8 mouse cellular contexts compared by ENCODE assay signal in genomic region chrX:74270902-74271551, GRCm38 (mm10). TPM values are rescaled to one million over a fixed set of nuclear protein-coding genes. Genes with fewer than 3 reads are reported as not detected.
A peak's percentile ranks its signal among the peaks of the same experiment; 100 is the strongest.
DNase-seq lines count a peak whose midpoint lies in the region; ATAC-seq lines count a peak whose summit lies in the region.

No protein-coding gene starts in this region.

- H3K27me3 ChIP-seq in forebrain, embryonic 14.5 days (replicated peaks; ENCODE audit: control insufficient read depth, insufficient read depth, low read length), result no peaks in the 10 kb centered on the region
- no peaks in the 10 kb centered on the region for H3K27me3 ChIP-seq in intestine, embryonic 14.5 days (replicated peaks; ENCODE audit: control insufficient read depth, insufficient read depth, low read length)
- no peaks in the 10 kb centered on the region for H3K27me3 ChIP-seq in liver, embryonic 16.5 days (ENCODE audit: control insufficient read depth, insufficient read depth, low read depth, low read length)
- H3K27me3 ChIP-seq in neural tube, embryonic 12.5 days (replicated peaks), result no peaks in the 10 kb centered on the region

- WGBS in forebrain, embryonic 14.5 days, result 37% methylated on average over 27 of the region's 27 CpGs
- WGBS in intestine, embryonic 14.5 days, result 10% methylated on average over 27 of the region's 27 CpGs
- WGBS in liver, embryonic 16.5 days (ENCODE audit: insufficient replicate concordance), result 18% methylated on average over 27 of the region's 27 CpGs
- WGBS in neural tube, embryonic 12.5 days, result 12% methylated on average over 27 of the region's 27 CpGs

- H3K4me1 ChIP-seq in forebrain, embryonic 14.5 days (ENCODE audit: control insufficient read depth, insufficient read depth, low read length), result no peaks in the 10 kb centered on the region
- H3K4me1 ChIP-seq in intestine, embryonic 14.5 days (replicated peaks; ENCODE audit: control insufficient read depth, insufficient read depth, low read length), result no peaks in the 10 kb centered on the region
- no peaks in the 10 kb centered on the region; the same call in 1 of the 2 replicates for H3K4me1 ChIP-seq in liver, embryonic 16.5 days (ENCODE audit: control insufficient read depth, low read depth, low read length)
- H3K4me1 ChIP-seq in neural tube, embryonic 12.5 days, result no peaks in the 10 kb centered on the region

- H3K4me3 ChIP-seq in forebrain, embryonic 14.5 days (ENCODE audit: low read depth, low read length), result peak overlapping the region; percentile 50
- H3K4me3 ChIP-seq in intestine, embryonic 14.5 days (ENCODE audit: low read depth, low read length), result peak overlapping the region; percentile 61
- peak overlapping the region; percentile 72 for H3K4me3 ChIP-seq in liver, embryonic 16.5 days (ENCODE audit: low read depth, low read length)
- peak overlapping the region; percentile 49 for H3K4me3 ChIP-seq in neural tube, embryonic 12.5 days

- peak; percentile 21 for DNase-seq in layer of hippocampus, adult 11-12 months (ENCODE audit: low spot score)
- no peak for DNase-seq in layer of hippocampus, postnatal 36 days
- peak; percentile 18 for DNase-seq in adrenal gland, adult 8-10 months
- peak; percentile 21 for DNase-seq in forebrain, embryonic 14.5 days (ENCODE audit: low spot score)
- DNase-seq in intestine, embryonic 14.5 days (ENCODE audit: low spot score), result peak; percentile 68
- DNase-seq in c-Kit-positive CD71-positive TER-119-positive erythroid progenitor cells, embryonic 14.5 days (ENCODE audit: low spot score), result no peak

- 0 out of 2 replicates have a peak, but pooled peaks have one; percentile 1 for ATAC-seq in forebrain, embryonic 14.5 days
- ATAC-seq in intestine, embryonic 14.5 days (replicated peaks; ENCODE audit: low FRiP score, low TSS enrichment, low read depth), result no peak
- ATAC-seq in liver, embryonic 16.5 days (ENCODE audit: low read depth), result no peak
- ATAC-seq in neural tube, embryonic 12.5 days (ENCODE audit: low FRiP score, low read depth), result no peak

- H3K9ac ChIP-seq in forebrain, embryonic 14.5 days (ENCODE audit: low read length), result peak overlapping the region; percentile 74
- H3K9ac ChIP-seq in intestine, embryonic 14.5 days (ENCODE audit: low read length), result peak overlapping the region; percentile 91
- peak overlapping the region; percentile 72 for H3K9ac ChIP-seq in liver, embryonic 16.5 days (ENCODE audit: low read depth, low read length)
- H3K9ac ChIP-seq in neural tube, embryonic 12.5 days, result peak overlapping the region; percentile 72

- H3K27ac ChIP-seq in forebrain, embryonic 14.5 days (ENCODE audit: low read depth, low read length), result no peak overlapping the region
- peak overlapping the region; percentile 80 for H3K27ac ChIP-seq in intestine, embryonic 14.5 days (ENCODE audit: low read depth)
- H3K27ac ChIP-seq in liver, embryonic 16.5 days (ENCODE audit: low read length), result peak overlapping the region; percentile 75
- no peak overlapping the region for H3K27ac ChIP-seq in neural tube, embryonic 12.5 days

- H3K36me3 ChIP-seq in forebrain, embryonic 14.5 days (ENCODE audit: control insufficient read depth, insufficient read depth, low read length), result peaks cover 8% of the 10 kb centered on the region; the same call in 1 of the 2 replicates
- peaks cover 8% of the 10 kb centered on the region; the same call in 1 of the 2 replicates for H3K36me3 ChIP-seq in intestine, embryonic 14.5 days (ENCODE audit: control insufficient read depth, insufficient read depth, low read length)
- peaks cover 5% of the 10 kb centered on the region; the same call in 1 of the 2 replicates for H3K36me3 ChIP-seq in liver, embryonic 16.5 days (ENCODE audit: control insufficient read depth, insufficient read depth)
- H3K36me3 ChIP-seq in neural tube, embryonic 12.5 days, result no peaks in the 10 kb centered on the region; the same call in 1 of the 2 replicates

- peak overlapping the region; percentile 63 for H3K4me2 ChIP-seq in forebrain, embryonic 14.5 days (ENCODE audit: low read length)
- peak overlapping the region; percentile 49 for H3K4me2 ChIP-seq in intestine, embryonic 14.5 days (ENCODE audit: low read length)
- peak overlapping the region; percentile 61 for H3K4me2 ChIP-seq in liver, embryonic 16.5 days (ENCODE audit: low read depth, low read length)
- peak overlapping the region; percentile 62 for H3K4me2 ChIP-seq in neural tube, embryonic 12.5 days (replicated peaks)

- no peaks in the 10 kb centered on the region for H3K9me3 ChIP-seq in forebrain, embryonic 14.5 days (replicated peaks; ENCODE audit: control insufficient read depth, low read length)
- H3K9me3 ChIP-seq in intestine, embryonic 14.5 days (ENCODE audit: control insufficient read depth, low read length), result no peaks in the 10 kb centered on the region
- no peaks in the 10 kb centered on the region for H3K9me3 ChIP-seq in liver, embryonic 16.5 days (replicated peaks; ENCODE audit: control insufficient read depth, low read length)
- H3K9me3 ChIP-seq in neural tube, embryonic 12.5 days, result no peaks in the 10 kb centered on the region

RNA-seq across cellular contexts. Expression of gene Rpl10, which starts 0.4 kb away (rescaled TPM):
- total RNA-seq in layer of hippocampus, postnatal 36 days (2021), result 100 to 1,000 TPM; 191 to 202 TPM
- total RNA-seq in adrenal gland, adult 8-10 months (2022), result 100 to 1,000 TPM; 315 to 542 (median 416) TPM
- 528 and 677 TPM in 2 replicates for polyA plus RNA-seq in forebrain, embryonic 14.5 days (2014; fragmentation: Nextera tagmentation; extraction: Ambion mirVana)
- 990 and 1,020 TPM in 2 replicates for polyA plus RNA-seq in intestine, embryonic 14.5 days (2014; fragmentation: Nextera tagmentation; extraction: Ambion mirVana)
- 375 and 448 TPM in 2 replicates for polyA plus RNA-seq in liver, embryonic 16.5 days (2015; fragmentation: Nextera tagmentation; extraction: Ambion mirVana)
- polyA plus RNA-seq in neural tube, embryonic 12.5 days (2016; fragmentation: Nextera tagmentation; extraction: Ambion mirVana), result 527 and 575 TPM in 2 replicates

RNA-seq across cellular contexts. Expression of gene Taz, which starts 10.7 kb away (rescaled TPM):
- 10 to 100 TPM; 64.5 to 65.9 TPM for total RNA-seq in layer of hippocampus, postnatal 36 days (2021)
- total RNA-seq in adrenal gland, adult 8-10 months (2022), result 100 to 1,000 TPM in 2 of 4 experiments, 10 to 100 TPM in 2; 82.9 to 124 (median 103) TPM
- polyA plus RNA-seq in forebrain, embryonic 14.5 days (2014; fragmentation: Nextera tagmentation; extraction: Ambion mirVana), result 60.2 and 65.0 TPM in 2 replicates
- polyA plus RNA-seq in intestine, embryonic 14.5 days (2014; fragmentation: Nextera tagmentation; extraction: Ambion mirVana), result 60.6 and 67.6 TPM in 2 replicates
- 27.8 and 30.2 TPM in 2 replicates for polyA plus RNA-seq in liver, embryonic 16.5 days (2015; fragmentation: Nextera tagmentation; extraction: Ambion mirVana)
- polyA plus RNA-seq in neural tube, embryonic 12.5 days (2016; fragmentation: Nextera tagmentation; extraction: Ambion mirVana), result 86.7 and 93.3 TPM in 2 replicates

RNA-seq across cellular contexts. Expression of gene Dnase1l1, which starts 11.1 kb away (rescaled TPM):
- total RNA-seq in layer of hippocampus, postnatal 36 days (2021), result 1 to 10 TPM; 2.1 to 2.7 TPM
- 10 to 100 TPM; 16.3 to 28.6 (median 21.8) TPM for total RNA-seq in adrenal gland, adult 8-10 months (2022)
- 2.9 and 3.1 TPM in 2 replicates for polyA plus RNA-seq in forebrain, embryonic 14.5 days (2014; fragmentation: Nextera tagmentation; extraction: Ambion mirVana)
- polyA plus RNA-seq in intestine, embryonic 14.5 days (2014; fragmentation: Nextera tagmentation; extraction: Ambion mirVana), result 10.1 and 10.6 TPM in 2 replicates
- polyA plus RNA-seq in liver, embryonic 16.5 days (2015; fragmentation: Nextera tagmentation; extraction: Ambion mirVana), result 22.0 and 23.6 TPM in 2 replicates
- polyA plus RNA-seq in neural tube, embryonic 12.5 days (2016; fragmentation: Nextera tagmentation; extraction: Ambion mirVana), result 3.9 and 5.7 TPM in 2 replicates

RNA-seq across cellular contexts. Expression of gene Emd, which starts 16.5 kb away (rescaled TPM):
- 10 to 100 TPM; 33.0 to 35.6 TPM for total RNA-seq in layer of hippocampus, postnatal 36 days (2021)
- total RNA-seq in adrenal gland, adult 8-10 months (2022), result 10 to 100 TPM; 47.9 to 68.8 (median 57.1) TPM
- polyA plus RNA-seq in forebrain, embryonic 14.5 days (2014; fragmentation: Nextera tagmentation; extraction: Ambion mirVana), result 26.1 and 37.9 TPM in 2 replicates
- polyA plus RNA-seq in intestine, embryonic 14.5 days (2014; fragmentation: Nextera tagmentation; extraction: Ambion mirVana), result 30.4 and 30.7 TPM in 2 replicates
- 7.4 and 7.7 TPM in 2 replicates for polyA plus RNA-seq in liver, embryonic 16.5 days (2015; fragmentation: Nextera tagmentation; extraction: Ambion mirVana)
- 16.5 and 18.2 TPM in 2 replicates for polyA plus RNA-seq in neural tube, embryonic 12.5 days (2016; fragmentation: Nextera tagmentation; extraction: Ambion mirVana)

RNA-seq across cellular contexts. Expression of gene Flna, which starts 21.4 kb away (rescaled TPM):
- total RNA-seq in layer of hippocampus, postnatal 36 days (2021), result 10 to 100 TPM; 75.2 to 93.2 TPM
- total RNA-seq in adrenal gland, adult 8-10 months (2022), result 100 to 1,000 TPM; 133 to 200 (median 168) TPM
- 88.1 and 103 TPM in 2 replicates for polyA plus RNA-seq in forebrain, embryonic 14.5 days (2014; fragmentation: Nextera tagmentation; extraction: Ambion mirVana)
- polyA plus RNA-seq in intestine, embryonic 14.5 days (2014; fragmentation: Nextera tagmentation; extraction: Ambion mirVana), result 495 and 548 TPM in 2 replicates
- 42.7 and 53.3 TPM in 2 replicates for polyA plus RNA-seq in liver, embryonic 16.5 days (2015; fragmentation: Nextera tagmentation; extraction: Ambion mirVana)
- polyA plus RNA-seq in neural tube, embryonic 12.5 days (2016; fragmentation: Nextera tagmentation; extraction: Ambion mirVana), result 158 and 170 TPM in 2 replicates

Comparison
In these comparisons a context has a peak if more than half of its experiments do, and no peak if none do; other contexts are left out.
1. DNase-seq: peak in layer of hippocampus, adult 11-12 months (single experiment), adrenal gland, adult 8-10 months (single experiment), forebrain, embryonic 14.5 days (single experiment) and intestine, embryonic 14.5 days (single experiment); none in layer of hippocampus, postnatal 36 days (0 of 2) and c-Kit-positive CD71-positive TER-119-positive erythroid progenitor cells, embryonic 14.5 days (single experiment).
2. H3K27ac ChIP-seq: peak in intestine, embryonic 14.5 days (single experiment) and liver, embryonic 16.5 days (single experiment); none in forebrain, embryonic 14.5 days (single experiment) and neural tube, embryonic 12.5 days (single experiment).
3. Peak in every context shown above with its lines, with median percentiles within 50 percentile points of each other: H3K4me2 ChIP-seq, H3K4me3 ChIP-seq and H3K9ac ChIP-seq.